Mouse (Mus musculus) Patski (cell line): Measurements from ENCODE around the gene Lyst. TPM values are rescaled to one million over a fixed set of nuclear protein-coding genes. Genes with fewer than 3 reads are reported as not detected.
"Not testable (repeated sequence)": the region's sequence is repeated elsewhere in the genome, so short reads cannot be mapped to it uniquely, and the experiment has no call there.

ENCODE experiments used
- ATAC-seq: fragments of 100-300 bp; one replicate; pipeline ENCODE4 v1.8.0; 2021
- CTCF ChIA-PET: fragments of 350-600 bp; sonication (Branson Sonifier 250); formaldehyde crosslinking; loops from one replicate; lab custom pipeline; 2022; ENCODE audit warnings: inconsistent platforms; lab: Charles Lee
- POLR2A ChIA-PET: fragments of 350-600 bp; sonication (Branson Sonifier 250); formaldehyde crosslinking; loops from one replicate; lab custom pipeline; 2022; ENCODE audit warnings: antibody characterized with exemption, inconsistent platforms; lab: Charles Lee
- DNase-seq: peaks from one replicate; pipeline ENCODE4 v3.0.0-alpha.2; 2011; ENCODE audit warnings: low read depth, low spot score
- H3K27me3 ChIP-seq: fragments of 371-371 bp; one replicate; pipeline ENCODE4 v1.5.1; 2021
- CTCF ChIP-seq: fragments of 100-300 bp; IDR thresholded peaks from one replicate; pipeline ENCODE4 v1.5.1; 2021
- in situ Hi-C: fragments of 300-500 bp; cut with MboI; formaldehyde crosslinking; loops from 3 replicates; pipeline ENCODE4 v1.11.1; 2018; ENCODE audit warnings: low pct_unique_long_range_greater_than_20kb, mixed read lengths
- polyA plus RNA-seq: library from polyadenylated mRNA; unstranded; gene quantifications from one replicate; pipeline ENCODE4 v1.2.3, GENCODE M21; 2021

The Lyst gene
- polyA plus RNA-seq, 1 experiment from 2014 or later = 28.2 TPM

- ChIA-PET POLR2A (no interaction called here), CTCF (no interaction called here)
- DNase-seq (no peak), ATAC-seq (no peak)
- peaks cover 17% of the 10 kb centered on the region for H3K27me3 ChIP-seq
- in situ Hi-C loops = no loop called here
- TF ChIP-seq CTCF = no peak
Measured at GRCm38 (mm10) chr13:13784981-13785783, 195.0 kb downstream of the Lyst start.

- ChIA-PET POLR2A (interaction anchor here (0.6 kb wide), 1 partner anchor 21 kb away, joined by 3 read pairs; no protein-coding TSS in a partner anchor), CTCF (no interaction called here)
- no peak for TF ChIP-seq CTCF
- peaks cover 17% of the 10 kb centered on the region for H3K27me3 ChIP-seq
- in situ Hi-C loops = no loop called here
- DNase-seq = no peak
- no peak for ATAC-seq
Measured at GRCm38 (mm10) chr13:13786971-13787370, 196.8 kb downstream of the Lyst start.

GRCm38 (mm10) chr13:13788070-13788469 is 197.9 kb downstream of the Lyst start:
- no peak for TF ChIP-seq CTCF
- DNase-seq (no peak), ATAC-seq (no peak)
- H3K27me3 ChIP-seq = peaks cover 17% of the 10 kb centered on the region
- CTCF ChIA-PET = no interaction called here
- in situ Hi-C loops = no loop called here
- POLR2A ChIA-PET = no interaction called here

- in situ Hi-C loops = no loop called here
- no peaks in the 10 kb centered on the region for H3K27me3 ChIP-seq
- CTCF ChIA-PET = no interaction called here
- ATAC-seq = peak; percentile 27
- POLR2A ChIA-PET = interaction anchor here (1.7 kb wide), 1 partner anchor 39 kb away, joined by 3 read pairs; no protein-coding TSS in a partner anchor
- no peak for DNase-seq
- TF ChIP-seq CTCF = no peak
Measured at GRCm38 (mm10) chr13:13791981-13792380, 201.8 kb downstream of the Lyst start.

- no peak for TF ChIP-seq CTCF
- in situ Hi-C loops = no loop called here
- ATAC-seq (no peak), DNase-seq (no peak)
- ChIA-PET POLR2A (no interaction called here), CTCF (interaction anchor here (0.8 to 1.2 kb wide), 3 partner anchors 18 to 92 kb away, joined by 3 to 4 read pairs (median 3); no protein-coding TSS in a partner anchor)
- H3K27me3 ChIP-seq = no peaks in the 10 kb centered on the region
Measured at GRCm38 (mm10) chr13:13795166-13795832, 205.1 kb downstream of the Lyst start.

- POLR2A ChIA-PET = no interaction called here
- CTCF ChIA-PET = interaction anchor here (0.8 to 1.2 kb wide), 3 partner anchors 18 to 93 kb away, joined by 3 to 4 read pairs (median 3); no protein-coding TSS in a partner anchor
Measured at GRCm38 (mm10) chr13:13796082-13796481, 205.9 kb downstream of the Lyst start.

GRCm38 (mm10) chr13:13797816-13798215 is 207.6 kb downstream of the Lyst start:
- DNase-seq, CTCF ChIA-PET, POLR2A ChIA-PET, in situ Hi-C loops, H3K27me3 ChIP-seq, ATAC-seq: not testable (repeated sequence)

More at GRCm38 (mm10) chr13:13796082-13796481, 205.9 kb downstream of the Lyst start:
- in situ Hi-C loops = no loop called here
- H3K27me3 ChIP-seq = no peaks in the 10 kb centered on the region
- no peak for TF ChIP-seq CTCF
- DNase-seq (no peak), ATAC-seq (no peak)

GRCm38 (mm10) chr13:13798775-13799174 is 208.6 kb downstream of the Lyst start:
- POLR2A ChIA-PET = no interaction called here
- CTCF ChIA-PET = no interaction called here
- ATAC-seq = no peak
- H3K27me3 ChIP-seq = peaks cover 3% of the 10 kb centered on the region
- TF ChIP-seq CTCF = no peak
- in situ Hi-C loops = no loop called here
- no peak for DNase-seq

- TF ChIP-seq CTCF = no peak
- ChIA-PET CTCF (interaction anchor here (1.1 to 2.2 kb wide), 2 partner anchors 14 to 25 kb away, joined by 3 to 5 read pairs; no protein-coding TSS in a partner anchor), POLR2A (no interaction called here)
- DNase-seq (no peak), ATAC-seq (no peak)
- in situ Hi-C loops = no loop called here
- no peaks in the 10 kb centered on the region for H3K27me3 ChIP-seq
Measured at GRCm38 (mm10) chr13:13808337-13809132, 218.3 kb downstream of the Lyst start.

- no peaks in the 10 kb centered on the region for H3K27me3 ChIP-seq
- in situ Hi-C loops = no loop called here
- DNase-seq (no peak), ATAC-seq (no peak)
- no peak for TF ChIP-seq CTCF
- ChIA-PET CTCF (no interaction called here), POLR2A (no interaction called here)
Measured at GRCm38 (mm10) chr13:13810885-13811284, 220.7 kb downstream of the Lyst start.
